Mouse (Mus musculus) kidney, postnatal 36 days (tissue): Measurements from ENCODE around the gene Nup210l.

Experiments used
- DNase-seq, 2 experiments: peaks; one replicate each; pipeline ENCODE4 v3.0.0; 2021 to 2022; ENCODE audit warnings: mixed read lengths in 2 of 2

Gene Nup210l

DNA sequence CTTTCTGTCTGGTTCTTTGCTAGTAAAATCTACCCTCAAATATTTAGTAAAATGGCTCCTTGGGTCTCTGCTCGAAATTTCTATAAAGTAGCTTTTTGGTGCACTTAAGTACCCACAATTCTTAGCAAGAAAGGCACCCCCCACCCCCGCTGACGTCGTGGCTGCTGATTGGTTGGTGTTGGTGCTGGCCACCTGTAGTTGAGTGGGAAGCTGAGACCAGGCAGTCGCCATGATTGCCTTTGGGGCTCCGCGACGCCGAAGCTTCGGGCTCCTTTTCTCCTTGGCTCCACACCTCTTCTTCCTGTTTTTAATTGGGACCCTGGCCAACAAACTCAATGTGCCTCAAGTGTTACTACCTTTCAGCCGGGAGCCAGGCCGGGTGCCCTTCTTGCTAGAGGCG lies at the start of gene Nup210l:
Nup210l (plus strand) TSS at position 195 of the 400 bp plus-strand sequence.
- DNase-seq = no peak

DNA sequence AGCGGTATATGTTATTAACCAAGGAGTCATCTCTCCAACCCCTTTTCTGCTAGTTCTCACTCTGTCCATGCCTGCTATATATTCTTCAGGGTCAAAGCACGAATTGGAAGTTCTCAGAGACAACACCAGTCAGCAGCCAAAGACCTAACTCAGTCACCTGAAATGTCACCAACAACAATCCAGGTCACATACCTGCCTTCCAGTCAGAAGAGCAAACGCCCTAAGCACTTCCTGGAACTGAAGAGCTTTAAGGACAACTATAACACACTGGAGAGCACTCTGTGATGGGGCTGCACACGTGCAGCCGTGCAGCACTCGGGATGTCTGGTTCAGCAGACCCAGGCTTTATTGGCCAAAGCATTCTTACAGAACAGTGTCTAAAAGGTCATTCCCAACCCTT lies 42.4 kb upstream of the Nup210l start:
- DNase-seq = no peak

DNA sequence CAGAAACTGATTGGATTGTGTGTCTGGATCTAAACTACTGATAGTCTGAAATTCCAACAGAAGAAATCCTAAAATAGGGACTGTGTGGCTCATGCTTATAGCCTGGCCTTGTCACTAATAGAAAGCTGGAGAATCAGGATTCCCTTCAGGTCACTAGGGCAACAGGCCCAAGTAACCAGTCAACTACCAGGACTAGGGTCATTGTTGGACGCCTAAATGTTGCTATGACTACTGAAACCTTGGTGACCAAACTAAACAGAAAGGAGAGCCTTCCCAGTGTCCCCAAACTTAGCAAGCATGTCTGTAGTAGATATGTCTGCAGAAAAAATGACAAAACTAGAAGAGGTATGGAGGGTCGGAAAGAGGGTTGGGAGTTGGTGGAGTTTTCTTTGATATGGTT lies 41.4 kb upstream of the Nup210l start:
- DNase-seq = no peak

DNA sequence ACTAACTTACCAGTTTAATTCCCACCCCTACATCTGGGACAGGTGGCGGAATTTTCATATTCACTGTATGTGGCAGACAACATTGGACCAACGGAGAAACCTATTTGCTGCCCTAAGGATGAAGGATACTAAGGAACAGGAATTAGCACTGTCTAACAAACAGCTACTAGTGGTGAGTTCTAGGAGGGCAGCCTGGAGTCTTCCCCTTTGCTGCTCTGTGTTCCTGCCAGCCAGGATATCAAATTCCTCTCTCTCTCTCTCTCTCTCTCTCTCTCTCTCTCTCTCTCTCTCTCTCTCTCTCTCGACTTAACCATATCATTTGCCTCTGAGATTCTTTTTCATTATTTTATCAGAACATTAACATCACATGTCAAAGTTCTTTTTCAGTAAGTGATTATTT lies 39.5 kb upstream of the Nup210l start:
- DNase-seq = no peak

DNA sequence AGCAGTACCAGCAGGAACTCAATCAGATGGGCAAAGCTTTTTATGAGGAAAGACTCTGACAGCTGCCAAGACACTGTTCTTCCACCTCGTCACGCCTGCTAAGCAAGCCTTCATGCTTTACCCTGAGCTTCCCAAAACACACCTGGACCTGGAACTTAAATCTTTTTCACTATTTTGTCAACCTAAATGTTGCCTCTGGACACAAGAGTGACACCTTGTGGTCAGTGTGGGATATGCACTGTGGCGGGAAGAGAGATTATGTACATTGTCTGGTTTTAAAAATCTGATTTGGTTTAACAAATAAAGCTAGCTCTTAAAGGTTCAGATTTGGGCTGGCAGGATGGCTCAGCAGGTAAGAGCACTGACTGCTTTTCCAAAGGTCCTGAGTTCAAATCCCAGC lies 38.4 kb upstream of the Nup210l start:
- peak; percentile 41 to 73 for DNase-seq

DNA sequence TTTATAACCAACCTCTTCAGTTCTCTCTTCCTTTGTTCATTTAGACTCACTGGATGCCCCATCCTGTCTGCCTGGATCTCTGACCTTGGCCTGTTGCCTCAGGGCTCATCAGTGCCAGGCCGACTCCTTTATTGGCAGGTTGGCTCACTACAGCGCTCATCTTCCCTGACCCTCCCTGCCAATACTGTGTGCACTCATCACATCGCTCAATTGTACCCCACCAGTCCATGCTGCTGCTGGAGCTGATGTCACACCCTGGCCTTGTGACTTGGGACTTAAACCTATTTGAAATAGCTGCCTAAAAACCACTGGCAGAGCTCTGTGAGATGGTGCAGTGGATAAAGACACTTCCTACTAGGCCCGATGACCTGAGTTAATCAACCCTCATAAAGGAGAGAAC lies 36.1 kb upstream of the Nup210l start:
- DNase-seq = no peak

DNA sequence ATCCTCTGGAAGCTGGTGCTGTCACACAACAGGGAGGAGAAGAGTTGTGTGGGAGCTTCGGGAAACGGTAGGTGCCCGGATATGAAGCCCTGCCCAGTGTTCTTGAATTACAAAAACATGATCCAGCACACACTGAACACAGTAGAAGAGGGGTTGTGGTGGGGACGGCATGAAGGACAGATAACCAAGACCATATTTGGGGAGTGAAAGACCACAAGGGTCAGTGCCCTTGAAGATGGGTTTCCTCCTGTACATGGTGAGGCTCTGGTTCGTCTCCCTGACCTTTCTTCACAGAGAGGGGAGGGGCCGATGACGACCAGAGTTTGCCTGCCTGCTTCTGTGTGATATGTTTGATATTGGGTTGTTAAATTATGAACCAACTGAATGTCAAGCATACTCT lies 34.2 kb upstream of the Nup210l start:
- DNase-seq = no peak

DNA sequence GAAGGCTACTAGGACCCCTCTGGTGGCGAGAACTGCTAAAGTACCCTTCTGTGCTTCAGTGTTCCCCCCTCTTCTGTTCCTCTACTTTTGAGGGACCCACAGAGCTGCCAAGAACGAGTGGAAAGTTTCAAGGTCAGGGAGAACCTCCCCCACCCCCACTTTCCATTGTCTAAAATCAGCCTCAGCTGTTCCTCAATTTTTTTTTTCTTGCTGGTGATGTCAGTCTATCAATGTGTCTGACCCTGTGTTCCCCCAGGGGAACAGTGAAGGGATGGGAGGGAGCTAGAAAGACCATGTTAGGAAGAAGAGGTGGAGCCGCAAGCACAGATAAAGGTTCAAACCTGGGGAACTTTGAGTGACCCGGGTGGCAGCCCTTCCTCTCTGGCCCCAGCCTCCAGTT lies 31.6 kb upstream of the Nup210l start, which contains the start of gene Tpm3:
Tpm3 (plus strand) TSS at position 356 of the 400 bp plus-strand sequence.
- no peak for DNase-seq

DNA sequence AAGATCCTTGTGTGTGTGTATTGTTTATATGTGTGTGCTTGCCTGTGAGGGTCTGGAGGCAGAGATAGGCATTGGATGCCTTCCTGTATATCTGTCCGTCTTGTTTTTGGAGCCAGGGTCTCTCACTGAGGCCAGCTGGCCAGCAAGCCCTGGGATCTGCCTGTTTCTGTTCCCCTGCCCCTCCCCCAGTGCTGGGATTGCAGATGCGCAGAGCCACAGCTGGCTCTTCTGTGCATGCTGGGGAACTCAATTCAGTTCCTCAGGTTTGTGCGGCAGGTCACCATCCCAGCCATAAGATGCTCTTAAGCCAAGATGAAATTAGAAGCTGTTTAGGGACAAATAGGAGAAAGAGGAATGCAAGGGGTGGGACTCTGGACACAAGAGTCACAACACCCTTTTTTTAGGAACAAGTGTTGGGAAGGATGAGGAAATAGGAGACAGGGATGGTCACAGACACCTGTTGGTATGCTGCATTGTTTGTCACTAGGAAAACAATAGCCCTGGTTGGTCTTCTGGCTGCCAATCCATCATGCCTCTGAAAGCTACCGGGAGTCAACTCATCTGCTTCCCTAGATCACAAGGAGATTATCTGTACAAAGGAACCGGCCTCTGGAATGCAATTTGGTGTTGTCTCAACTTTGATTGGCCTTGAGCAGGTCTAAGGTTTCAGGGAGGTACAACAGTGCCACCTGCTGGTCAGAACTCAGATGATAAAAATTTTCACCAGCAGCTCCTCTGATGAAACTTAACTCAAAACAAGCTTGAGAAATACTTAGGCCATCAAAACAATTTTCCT lies 26.8 kb upstream of the Nup210l start:
- peak; percentile 84 to 90 for DNase-seq

DNA sequence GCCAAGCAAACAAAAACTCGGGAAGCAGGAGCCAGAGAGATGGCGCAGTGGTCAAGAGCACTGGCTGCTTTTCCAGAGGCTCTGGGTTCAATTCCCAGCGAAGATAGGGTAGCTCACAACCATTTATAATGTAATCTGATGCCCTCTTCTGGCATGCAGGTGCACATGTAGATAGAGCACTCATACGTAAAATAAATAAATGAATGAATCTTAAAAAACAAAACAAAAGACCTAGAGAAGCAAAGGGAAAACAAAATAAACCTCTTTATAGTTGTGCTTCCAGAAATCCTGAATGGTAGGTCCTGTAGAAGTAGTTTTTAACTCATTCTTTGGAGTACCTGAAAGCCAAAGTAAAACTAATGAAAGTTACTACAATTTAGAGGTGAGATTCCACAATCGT lies 25.7 kb upstream of the Nup210l start:
- no peak for DNase-seq

DNA sequence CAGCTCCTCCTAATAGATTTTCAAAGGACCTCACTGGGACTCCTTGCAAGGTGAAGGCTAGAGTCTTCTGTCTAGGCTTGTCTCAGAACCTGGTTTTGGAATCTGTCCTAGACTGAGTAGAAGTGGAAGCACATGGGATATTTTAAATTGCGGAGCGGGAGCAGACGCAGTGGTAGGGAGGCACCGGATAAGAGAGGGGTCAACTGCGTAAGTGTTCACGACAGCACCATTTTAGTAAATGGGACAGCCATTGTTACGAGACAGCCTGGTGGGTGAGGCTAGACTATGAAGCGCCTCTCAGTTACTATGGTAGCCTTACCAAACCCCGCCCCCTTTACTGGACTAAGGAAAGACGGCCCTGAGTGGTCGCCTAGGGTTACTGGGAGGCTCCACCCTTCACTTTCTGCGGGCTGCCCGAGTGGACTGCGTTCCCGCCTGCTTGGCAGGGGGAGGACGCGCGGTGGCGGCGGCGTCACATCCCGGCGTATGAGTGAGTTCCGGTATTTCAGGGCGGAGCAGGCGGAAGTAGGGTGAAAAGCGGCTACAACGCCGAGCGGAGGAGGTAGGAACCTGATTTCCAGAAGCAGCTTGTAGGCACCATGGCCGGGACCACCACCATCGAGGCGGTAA lies 24.7 kb upstream of the Nup210l start:
- DNase-seq = peak; percentile 95 to 99

DNA sequence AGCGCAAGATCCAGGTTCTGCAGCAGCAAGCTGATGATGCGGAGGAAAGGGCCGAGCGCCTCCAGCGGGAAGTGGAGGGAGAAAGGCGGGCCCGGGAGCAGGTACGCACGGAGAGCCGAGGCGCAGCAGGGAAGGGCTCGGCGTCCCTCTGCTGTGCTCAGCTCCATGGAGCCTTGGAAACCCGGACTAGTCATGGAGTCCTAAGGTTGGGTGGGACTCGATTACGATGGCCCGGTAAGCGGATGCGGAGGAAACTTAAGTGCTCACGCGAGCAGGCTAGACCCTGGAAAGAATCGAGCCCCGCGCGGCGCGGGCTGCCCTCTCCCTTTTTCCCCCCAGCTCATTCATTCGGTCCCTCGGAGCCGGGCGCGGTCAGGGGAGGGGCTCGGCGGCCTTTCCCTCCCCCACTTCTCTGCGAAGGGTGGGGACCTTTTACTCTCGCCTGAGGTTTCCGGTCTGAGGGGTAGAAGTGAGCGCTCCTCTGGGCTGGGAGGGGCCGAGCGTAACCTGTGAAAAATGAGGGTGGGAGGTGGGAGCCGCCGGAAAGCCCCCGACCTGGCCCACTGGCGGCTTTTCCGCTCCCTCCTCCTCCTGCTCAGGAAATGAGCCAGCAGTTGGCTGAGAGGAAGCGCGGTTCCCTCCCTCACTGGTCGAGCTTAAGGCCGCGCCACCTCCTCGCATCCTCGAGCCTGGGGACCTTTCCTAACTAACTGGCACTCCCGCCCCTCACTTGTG lies 24.0 kb upstream of the Nup210l start:
- DNase-seq = peak; percentile 75 to 77

DNA sequence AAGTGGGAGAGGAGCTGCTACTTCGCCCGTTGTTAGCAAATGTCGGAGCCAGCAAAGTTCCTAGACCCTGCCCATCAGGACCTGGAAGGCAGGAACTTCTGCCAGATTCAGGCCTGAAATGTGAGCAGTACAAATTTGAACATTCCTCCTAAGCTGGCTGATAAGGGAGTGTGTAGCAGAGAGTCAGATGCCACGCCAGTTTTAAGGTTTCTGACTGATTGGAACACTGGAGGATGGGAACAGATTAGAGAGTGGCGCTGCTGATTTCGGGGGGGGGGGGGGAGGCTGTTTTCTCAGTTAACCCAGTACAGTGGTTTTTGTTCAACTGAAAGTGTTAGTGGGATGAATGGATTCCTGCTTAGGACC lies 23.5 kb upstream of the Nup210l start:
- DNase-seq = no peak

DNA sequence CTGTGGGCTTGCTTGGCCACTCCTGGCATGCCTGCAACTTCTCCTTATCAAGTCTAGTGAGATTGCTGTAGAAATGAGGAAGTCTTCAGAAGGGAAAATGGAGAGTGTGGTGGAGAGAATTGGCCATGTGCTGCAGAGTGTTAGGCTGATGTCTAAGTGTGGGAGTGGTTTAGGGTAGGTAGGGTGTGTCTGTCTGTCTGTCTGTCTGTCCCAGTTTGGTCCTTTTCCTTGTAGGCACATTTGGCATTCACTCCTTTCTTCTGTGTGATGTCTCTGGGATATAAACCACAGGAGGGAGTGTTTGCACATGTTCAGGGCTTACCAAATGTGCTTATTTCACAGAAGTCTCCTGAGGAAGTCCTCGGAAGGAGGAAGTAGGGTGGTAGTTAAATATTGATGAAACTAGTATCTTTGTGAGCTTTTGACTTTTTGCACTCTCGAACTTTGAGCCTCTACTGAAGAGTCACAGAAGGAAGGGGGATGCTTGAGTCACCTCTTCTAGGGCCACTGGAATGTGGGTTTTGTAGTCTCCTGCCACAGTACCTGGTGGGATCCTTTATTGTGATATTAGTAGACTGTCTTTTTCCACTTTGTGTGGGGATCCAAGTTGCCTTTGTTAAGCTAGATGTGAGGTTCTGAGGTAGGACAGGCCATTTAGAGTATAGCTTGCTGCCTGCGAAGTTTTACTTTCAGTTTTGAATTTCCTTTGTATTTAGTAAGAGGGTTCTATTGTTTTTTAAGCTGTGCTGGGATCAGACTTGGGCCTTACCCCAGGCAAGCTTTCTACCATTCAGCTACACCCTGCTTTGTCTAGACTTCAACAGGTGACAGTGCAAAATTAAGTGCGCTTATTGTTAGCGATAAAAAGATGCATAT lies 22.3 kb upstream of the Nup210l start:
- DNase-seq = peak in 1 of 2 experiments; percentile 69

DNA sequence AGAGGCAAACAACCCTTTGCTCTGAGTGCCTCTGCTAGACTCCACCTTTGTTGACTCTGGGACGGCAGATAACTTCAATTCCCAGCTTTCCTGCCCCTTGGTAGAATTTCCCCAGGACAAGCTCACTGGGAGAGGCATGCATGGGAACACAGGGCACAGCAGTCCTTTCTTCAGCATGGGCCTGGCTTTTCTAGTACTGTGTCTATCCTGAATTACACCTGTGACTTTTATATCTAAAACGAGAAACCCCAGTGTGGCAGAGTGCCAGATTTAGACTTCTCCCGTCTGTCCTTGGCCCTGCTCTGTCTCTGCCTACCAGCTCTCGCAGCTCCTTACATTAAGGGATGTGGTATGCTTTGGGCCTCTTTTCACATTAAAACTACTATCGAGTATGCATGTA lies 20.9 kb upstream of the Nup210l start:
- peak in 1 of 2 experiments; percentile 46 for DNase-seq

DNA sequence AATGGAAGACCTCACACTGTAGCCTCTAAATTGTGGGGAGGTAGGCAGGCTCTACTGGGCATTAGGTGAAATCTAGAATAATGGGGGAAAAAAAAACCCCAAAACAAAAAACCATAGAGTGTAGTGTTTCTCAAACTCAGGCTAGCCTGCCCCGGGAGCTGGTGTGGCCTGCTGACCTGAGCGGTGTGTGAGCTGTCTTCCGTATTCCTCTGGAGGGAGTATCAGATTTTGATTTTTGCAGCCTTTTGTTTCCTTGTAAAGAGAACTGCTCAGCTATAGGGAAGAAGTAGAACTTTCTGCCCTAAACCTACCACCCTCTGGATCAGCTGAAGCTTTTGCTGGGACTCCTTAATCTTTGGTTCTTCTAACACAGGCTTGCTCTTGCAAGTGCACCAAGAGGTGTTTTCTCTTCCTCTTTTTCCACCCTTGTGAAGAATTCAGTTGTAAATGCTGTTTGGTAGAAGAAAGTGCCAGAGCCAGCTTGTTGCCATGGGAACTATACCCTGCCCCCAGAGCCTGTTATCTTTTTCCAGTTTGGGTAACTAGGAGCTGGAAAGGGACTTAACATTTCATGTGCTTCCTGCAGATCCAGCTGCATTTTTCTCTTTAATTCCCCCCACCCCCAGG lies 20.1 kb upstream of the Nup210l start:
- no peak for DNase-seq

DNA sequence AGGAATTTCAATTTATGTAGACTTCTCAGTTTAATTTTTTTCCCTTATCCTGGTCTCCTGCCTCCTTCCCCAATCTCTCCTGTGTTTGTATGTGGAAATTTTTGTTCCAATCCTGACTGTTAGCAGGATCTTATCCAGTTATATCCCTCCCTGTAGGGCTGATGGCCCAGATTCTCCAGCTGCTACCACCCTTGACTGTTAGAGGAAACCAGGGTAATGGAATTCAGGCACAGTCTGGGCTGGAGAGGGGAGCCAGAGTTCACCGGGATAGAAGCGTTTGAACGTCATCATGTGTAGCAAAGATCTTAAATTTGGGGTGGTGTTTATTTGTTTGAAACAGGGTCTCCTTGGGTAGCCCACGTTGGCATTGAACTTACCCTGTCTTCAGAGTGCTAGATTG lies 19.1 kb upstream of the Nup210l start:
- DNase-seq = no peak

DNA sequence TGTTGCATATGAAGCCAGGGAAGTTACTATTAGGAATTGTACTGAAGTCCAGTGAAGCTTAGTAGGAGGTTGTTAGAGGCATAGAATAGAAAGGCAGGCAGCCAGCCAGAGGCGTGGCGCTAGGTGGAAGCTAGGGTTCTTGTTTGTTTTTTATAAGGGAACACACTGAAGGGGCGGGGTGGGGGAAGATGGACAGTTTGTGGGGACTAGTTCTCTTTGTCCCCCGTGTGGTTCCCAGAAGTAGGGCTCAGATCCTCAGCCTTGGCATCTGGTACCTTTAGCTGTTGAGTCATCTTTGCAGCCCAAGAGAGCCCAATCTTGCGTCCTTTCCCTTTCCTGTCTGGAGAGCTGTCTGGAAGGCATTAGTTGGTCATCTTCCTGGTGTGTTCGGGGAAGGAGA lies 18.7 kb upstream of the Nup210l start:
- DNase-seq = peak in 1 of 2 experiments; percentile 52

DNA sequence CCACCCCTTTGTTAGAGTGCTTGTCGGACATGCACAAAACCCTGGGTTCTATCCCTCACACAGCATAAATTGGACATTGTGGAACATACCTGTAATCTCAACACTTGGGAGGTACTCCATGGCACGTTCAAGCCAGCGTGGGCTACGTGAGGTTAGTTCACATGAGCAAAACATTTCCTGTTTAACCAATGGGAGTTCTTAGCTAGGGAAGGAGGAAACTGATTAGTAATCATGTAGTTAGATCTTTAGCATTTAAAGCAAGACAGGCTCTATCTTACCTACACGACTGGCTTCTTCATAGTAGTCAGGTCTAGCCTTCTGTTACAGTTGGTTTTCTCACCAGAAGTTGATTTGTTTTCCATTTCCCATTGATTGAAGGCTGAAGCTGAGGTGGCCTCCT lies 17.9 kb upstream of the Nup210l start:
- no peak for DNase-seq

DNA sequence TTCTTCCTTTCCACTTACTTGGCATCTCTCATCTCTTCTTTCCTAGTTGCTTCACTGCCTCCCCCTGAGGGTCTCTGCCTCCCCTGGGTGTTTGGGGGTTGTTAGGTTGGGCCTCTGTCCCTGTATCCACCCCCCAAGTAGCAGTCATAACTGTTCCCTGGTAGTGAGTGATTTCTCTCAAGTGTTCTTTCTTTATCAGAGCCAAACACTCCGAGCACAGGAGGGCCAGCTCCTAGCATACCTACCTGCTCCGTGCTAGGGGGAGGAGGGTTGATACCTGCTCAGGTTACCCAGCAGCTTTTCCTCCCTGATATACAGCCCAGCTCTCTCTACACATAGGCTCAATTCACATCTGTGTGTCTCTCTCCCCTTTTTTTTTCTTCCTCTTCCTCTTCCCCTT lies 15.3 kb upstream of the Nup210l start:
- no peak for DNase-seq

DNA sequence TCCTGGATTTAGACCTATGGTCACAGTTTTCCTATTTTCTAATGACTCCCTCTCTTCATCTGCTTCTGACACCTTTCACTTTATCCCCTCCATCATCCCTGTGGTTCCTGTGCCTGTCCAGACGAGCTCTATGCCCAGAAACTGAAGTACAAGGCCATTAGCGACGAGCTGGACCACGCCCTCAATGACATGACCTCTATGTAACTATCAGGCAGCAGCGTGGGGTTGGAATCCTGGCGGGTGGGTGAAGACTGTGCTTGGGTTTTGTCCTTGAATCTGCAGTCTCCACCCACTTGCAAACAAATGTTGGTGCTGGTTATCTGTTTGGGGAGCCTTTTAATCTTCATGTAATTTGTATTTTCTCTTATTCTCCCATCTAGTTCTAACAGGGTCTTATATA lies 13.0 kb upstream of the Nup210l start:
- DNase-seq = no peak

DNA sequence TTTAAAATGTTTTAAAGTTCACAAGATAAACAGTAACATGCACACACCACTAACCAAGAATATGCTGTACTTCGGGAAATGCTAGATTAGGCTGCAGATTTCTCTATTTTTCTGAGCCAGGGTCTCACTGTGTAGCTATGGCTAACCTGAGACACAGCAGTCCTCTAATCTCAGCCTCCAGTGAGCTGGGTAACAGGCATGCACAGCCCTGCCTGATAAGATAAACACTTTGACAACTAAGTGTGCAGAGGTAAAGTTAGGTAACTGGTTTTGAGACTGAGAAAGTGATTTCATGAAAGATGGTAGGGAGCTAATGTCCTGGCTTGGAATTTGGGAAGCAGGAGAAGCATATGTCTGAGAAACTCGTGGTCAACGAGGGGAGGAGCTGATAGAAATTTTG lies 9.5 kb upstream of the Nup210l start:
- DNase-seq = no peak
